Mouse (Mus musculus) limb, embryonic 12.5 days (tissue): Measurements from ENCODE around the gene Fam189a1. TPM values are rescaled to one million over a fixed set of nuclear protein-coding genes. Genes with fewer than 3 reads are reported as not detected.

Experiments used
- ATAC-seq: fragments of 200-750 bp; cut with Nextera tagmentation; 2 replicates; pipeline ENCODE4 v1.8.0; 2017; ENCODE audit warnings: low read depth, moderate TSS enrichment; ENCODE audit not compliant: insufficient number of reproducible peaks, insufficient read depth, low FRiP score, low TSS enrichment
- H3K27ac ChIP-seq: fragments of 300-500 bp; sonication (generic); 2 replicates; pipeline ENCODE4 v1.5.1; 2016; ENCODE audit warnings: mild to moderate bottlenecking, moderate library complexity
- H3K27me3 ChIP-seq: fragments of 300-500 bp; sonication (generic); 2 replicates; pipeline ENCODE4 v1.6.1; 2016; ENCODE audit warnings: mild to moderate bottlenecking, moderate library complexity
- H3K36me3 ChIP-seq: fragments of 300-500 bp; sonication (generic); 2 replicates; pipeline ENCODE4 v1.6.1; 2016; ENCODE audit warnings: mild to moderate bottlenecking, moderate library complexity
- H3K4me1 ChIP-seq: fragments of 300-500 bp; sonication (generic); replicated peaks from 2 replicates; pipeline ENCODE4 v1.6.1; 2016
- H3K4me2 ChIP-seq: fragments of 300-500 bp; sonication (generic); 2 replicates; pipeline ENCODE4 v1.6.1; 2016; ENCODE audit warnings: mild to moderate bottlenecking, moderate library complexity
- H3K4me3 ChIP-seq: fragments of 300-500 bp; sonication (generic); replicated peaks from 2 replicates; pipeline ENCODE4 v1.5.1; 2016; ENCODE audit warnings: mild to moderate bottlenecking
- H3K9ac ChIP-seq: fragments of 300-500 bp; sonication (generic); replicated peaks from 2 replicates; pipeline ENCODE4 v1.6.1; 2016; ENCODE audit warnings: mild to moderate bottlenecking, moderate library complexity
- H3K9me3 ChIP-seq: fragments of 300-500 bp; sonication (generic); 2 replicates; pipeline ENCODE4 v1.6.1; 2016; ENCODE audit warnings: mild to moderate bottlenecking, moderate library complexity
- WGBS: fragments of 180-500 bp; shearing (Covaris S2); methylation state at CpG from one replicate; pipeline ENCODE4 v1.1.7; 2016; 5-methylcytosine and 5-hydroxymethylcytosine counted together
- polyA plus RNA-seq: library from polyadenylated mRNA; unstranded; fragments of >200 nt; fragmentation: Nextera tagmentation; extraction: Ambion mirVana; gene quantifications from 2 replicates; pipeline ENCODE4 v1.2.1, GENCODE M21; 2016

The Fam189a1 gene
- polyA plus RNA-seq, 1 experiment from 2014 or later, result 1.6 TPM

DNA sequence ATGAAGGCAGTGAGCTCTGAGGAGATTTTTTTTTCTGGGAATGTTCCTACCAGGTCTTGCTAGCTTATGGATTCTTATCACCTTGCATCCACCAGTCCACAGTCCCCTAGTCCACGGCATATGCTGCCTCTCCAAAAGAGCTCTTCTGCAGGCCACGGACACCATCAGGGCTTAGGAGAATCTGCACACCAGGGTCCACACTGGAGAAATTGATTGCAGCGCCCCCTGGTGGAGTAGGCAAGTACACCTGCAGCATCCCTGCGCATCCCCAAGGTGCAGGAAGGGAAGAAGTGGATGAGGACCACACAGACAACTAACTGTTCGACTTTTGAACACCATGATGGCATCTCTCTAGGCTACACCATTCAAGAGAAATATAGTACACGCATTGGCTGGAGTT is 82.8 kb downstream of the Fam189a1 start:
- no peak for ATAC-seq
- H3K4me1 ChIP-seq, result no peaks in the 10 kb centered on the region
- no peak overlapping the region for H3K4me3 ChIP-seq
- no peak overlapping the region for H3K9ac ChIP-seq
- 33% methylated on average over 6 of the region's 6 CpGs for WGBS
- H3K36me3 ChIP-seq, result no peaks in the 10 kb centered on the region
- no peak overlapping the region for H3K27ac ChIP-seq
- H3K27me3 ChIP-seq, result no peaks in the 10 kb centered on the region
- no peak overlapping the region for H3K4me2 ChIP-seq
- no peaks in the 10 kb centered on the region for H3K9me3 ChIP-seq

DNA sequence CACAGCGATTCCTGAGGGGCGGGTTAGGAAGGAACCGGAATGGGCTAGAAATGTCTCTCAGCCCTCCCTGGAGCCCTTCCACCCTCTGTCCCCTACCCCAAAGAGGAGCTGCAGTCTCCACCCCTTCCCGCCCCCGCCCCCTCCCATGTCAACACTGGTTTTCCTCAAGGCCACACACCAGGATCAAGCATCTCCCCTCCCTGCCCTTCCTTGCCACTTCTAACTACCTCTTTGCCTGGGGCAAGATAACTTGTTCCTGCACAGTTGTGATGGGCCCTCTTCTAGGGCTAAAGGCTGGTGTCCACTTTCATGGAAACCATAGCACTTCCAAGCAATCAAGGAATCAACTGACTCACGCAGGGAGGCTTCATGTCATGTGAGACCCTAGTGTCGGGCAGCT is 90.2 kb downstream of the Fam189a1 start:
- Histone ChIP-seq H3K9ac (no peak overlapping the region), H3K27me3 (no peaks in the 10 kb centered on the region), H3K9me3 (no peaks in the 10 kb centered on the region), H3K4me3 (no peak overlapping the region), H3K36me3 (no peaks in the 10 kb centered on the region), H3K27ac (no peak overlapping the region), H3K4me2 (no peak overlapping the region), H3K4me1 (no peaks in the 10 kb centered on the region; the same call in 1 of the 2 replicates)
- 75% methylated on average over 7 of the region's 7 CpGs for WGBS
- ATAC-seq, result no peak

- H3K27me3 ChIP-seq, result no peaks in the 10 kb centered on the region
- no peak overlapping the region for H3K9ac ChIP-seq
- no peaks in the 10 kb centered on the region for H3K36me3 ChIP-seq
- no peak overlapping the region for H3K4me2 ChIP-seq
- H3K4me3 ChIP-seq, result no peak overlapping the region
- WGBS, result 74% methylated on average over 7 of the region's 7 CpGs
- H3K9me3 ChIP-seq, result no peaks in the 10 kb centered on the region
- H3K27ac ChIP-seq, result no peak overlapping the region
- ATAC-seq, result no peak
- H3K4me1 ChIP-seq, result no peaks in the 10 kb centered on the region; the same call in 1 of the 2 replicates
Measured at GRCm38 (mm10) chr7:65065457-65065856, 90.9 kb downstream of the Fam189a1 start.

GRCm38 (mm10) chr7:65064638-65065037 is 91.7 kb downstream of the Fam189a1 start:
- Histone ChIP-seq H3K4me2 (no peak overlapping the region), H3K9ac (no peak overlapping the region), H3K4me3 (no peak overlapping the region), H3K9me3 (no peaks in the 10 kb centered on the region), H3K27me3 (no peaks in the 10 kb centered on the region), H3K4me1 (no peaks in the 10 kb centered on the region; the same call in 1 of the 2 replicates), H3K36me3 (no peaks in the 10 kb centered on the region), H3K27ac (no peak overlapping the region)
- no peak for ATAC-seq
- WGBS, result 42% methylated on average over 5 of the region's 5 CpGs

GRCm38 (mm10) chr7:65064096-65064495 is 92.3 kb downstream of the Fam189a1 start:
- Histone ChIP-seq H3K9me3 (no peaks in the 10 kb centered on the region), H3K4me3 (no peak overlapping the region), H3K4me1 (no peaks in the 10 kb centered on the region; the same call in 1 of the 2 replicates), H3K27me3 (no peaks in the 10 kb centered on the region), H3K4me2 (no peak overlapping the region), H3K9ac (no peak overlapping the region), H3K27ac (no peak overlapping the region), H3K36me3 (no peaks in the 10 kb centered on the region)
- ATAC-seq, result no peak
- WGBS, result 38% methylated on average over 3 of the region's 3 CpGs

DNA sequence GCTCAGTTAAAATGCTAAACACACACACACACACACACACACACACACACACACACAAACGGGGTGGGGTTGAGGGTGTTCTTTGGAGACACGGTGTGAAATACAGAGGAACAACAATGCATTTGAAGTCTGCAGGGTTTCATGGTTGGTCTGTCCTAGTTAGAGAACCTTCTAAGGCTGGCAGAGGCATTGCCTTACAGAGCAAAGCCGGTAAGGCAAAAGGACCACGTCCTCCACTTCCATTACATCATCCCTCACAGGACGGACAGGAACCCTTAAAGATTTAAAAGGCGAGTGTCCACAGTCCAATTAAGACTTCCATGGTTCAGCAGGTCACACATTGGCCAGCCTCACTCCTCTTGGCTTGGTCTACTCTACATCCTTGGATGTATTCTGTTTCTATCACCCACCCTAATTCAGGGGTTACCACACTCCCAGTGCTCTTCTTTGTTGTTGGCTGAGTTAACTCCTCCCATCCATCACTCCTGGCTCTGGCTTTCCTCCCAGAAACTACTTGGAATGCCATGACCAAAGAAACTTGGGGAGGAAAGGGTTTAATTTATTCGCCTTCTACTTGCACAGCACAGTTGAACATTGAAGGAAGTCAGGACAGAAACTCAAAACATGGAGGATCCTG is 96.1 kb downstream of the Fam189a1 start:
- 79% methylated on average over 7 of the region's 7 CpGs for WGBS
- no peak overlapping the region for H3K27ac ChIP-seq
- H3K9ac ChIP-seq, result no peak overlapping the region
- no peaks in the 10 kb centered on the region for H3K4me1 ChIP-seq
- no peak for ATAC-seq
- H3K36me3 ChIP-seq, result no peaks in the 10 kb centered on the region
- H3K4me3 ChIP-seq, result no peak overlapping the region
- H3K4me2 ChIP-seq, result no peak overlapping the region
- H3K9me3 ChIP-seq, result no peaks in the 10 kb centered on the region
- H3K27me3 ChIP-seq, result no peaks in the 10 kb centered on the region

DNA sequence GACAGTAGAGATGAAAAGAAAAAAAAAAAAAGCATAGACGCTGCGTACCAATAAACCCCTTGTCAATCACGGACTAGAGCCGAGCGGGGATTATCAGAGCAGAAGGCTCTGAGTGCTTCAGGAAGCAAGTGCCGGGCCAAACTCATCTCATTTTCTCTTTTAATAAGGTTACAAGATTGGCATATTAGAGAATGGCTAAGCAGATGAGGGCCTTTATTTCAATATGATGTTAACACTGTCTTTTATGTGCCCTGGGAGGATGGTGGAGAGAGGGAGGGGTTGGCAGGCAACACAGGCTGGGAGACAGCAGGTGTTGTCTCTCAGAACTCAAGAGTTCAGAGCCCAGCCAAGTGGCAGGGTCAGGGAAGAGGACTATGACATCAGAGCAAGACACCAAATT is 99.5 kb downstream of the Fam189a1 start:
- ATAC-seq, result no peak
- 88% methylated on average over 6 of the region's 6 CpGs for WGBS
- Histone ChIP-seq H3K27ac (no peak overlapping the region), H3K4me3 (no peak overlapping the region), H3K27me3 (no peaks in the 10 kb centered on the region), H3K36me3 (no peaks in the 10 kb centered on the region), H3K9me3 (no peaks in the 10 kb centered on the region), H3K4me1 (no peaks in the 10 kb centered on the region), H3K4me2 (no peak overlapping the region), H3K9ac (no peak overlapping the region)

- Histone ChIP-seq H3K4me2 (no peak overlapping the region), H3K36me3 (no peaks in the 10 kb centered on the region), H3K9me3 (no peaks in the 10 kb centered on the region), H3K27me3 (no peaks in the 10 kb centered on the region), H3K4me3 (no peak overlapping the region), H3K27ac (no peak overlapping the region), H3K9ac (no peak overlapping the region), H3K4me1 (peaks cover 27% of the 10 kb centered on the region)
- ATAC-seq, result no peak
- WGBS, result 84% methylated on average over 1 of the region's 1 CpGs
Measured at GRCm38 (mm10) chr7:65051986-65052385, 104.4 kb downstream of the Fam189a1 start.

DNA sequence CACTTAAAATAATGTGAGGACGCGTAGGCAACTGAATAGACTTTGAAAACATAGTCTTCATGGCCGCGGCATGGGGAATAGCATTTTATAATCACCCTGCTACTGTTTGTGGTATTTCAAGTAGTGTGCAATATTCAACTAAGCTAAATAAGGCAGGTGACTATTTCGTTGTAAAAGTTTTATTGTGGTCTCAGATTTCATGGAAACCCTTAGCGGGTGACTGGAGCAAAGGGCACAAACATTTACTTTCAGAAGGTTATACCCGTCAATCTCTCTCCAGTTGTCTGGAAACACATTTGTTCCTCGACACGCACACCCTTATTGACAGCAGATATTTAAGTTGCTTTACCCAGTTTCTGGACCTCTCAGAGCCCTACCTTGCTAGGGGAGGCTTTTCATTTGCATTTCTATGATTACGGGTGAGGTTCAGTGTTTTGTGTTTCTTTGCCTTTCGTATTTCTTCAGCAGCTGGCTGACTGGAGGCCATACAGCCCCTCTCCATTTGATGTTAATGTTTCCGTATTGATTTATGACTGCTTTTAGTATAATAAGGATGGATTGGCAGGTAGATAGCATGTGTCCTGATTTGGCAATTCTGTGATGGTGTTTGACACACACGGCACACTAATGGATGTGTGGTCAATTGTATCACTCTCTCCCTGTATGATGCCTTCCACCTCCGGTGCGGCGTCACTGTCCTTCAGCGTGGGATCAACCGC is 107.0 kb downstream of the Fam189a1 start:
- Histone ChIP-seq H3K4me3 (no peak overlapping the region), H3K27me3 (no peaks in the 10 kb centered on the region), H3K9ac (no peak overlapping the region), H3K36me3 (no peaks in the 10 kb centered on the region), H3K4me2 (no peak overlapping the region), H3K4me1 (peaks cover 34% of the 10 kb centered on the region), H3K27ac (no peak overlapping the region), H3K9me3 (no peaks in the 10 kb centered on the region)
- WGBS, result 60% methylated on average over 18 of the region's 18 CpGs
- no peak for ATAC-seq

DNA sequence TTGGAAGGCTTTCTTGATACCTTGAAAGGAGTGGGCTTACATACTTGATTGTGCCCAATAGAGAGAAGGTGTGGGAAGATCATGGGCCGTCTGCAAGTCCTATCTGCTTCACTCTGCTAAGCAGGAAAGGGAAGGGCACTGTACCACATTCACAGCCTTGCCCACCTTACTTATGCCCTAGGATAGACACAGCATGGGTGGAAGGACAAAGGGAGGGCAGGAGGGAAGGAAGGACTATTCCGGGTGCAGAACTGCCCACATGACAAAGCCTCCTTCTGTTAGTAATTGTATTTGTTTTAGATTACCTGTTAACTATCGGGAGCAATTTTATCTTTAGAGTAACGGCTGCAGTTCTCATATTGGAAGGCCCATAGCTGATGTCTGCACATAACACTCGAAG is 108.7 kb downstream of the Fam189a1 start:
- no peak overlapping the region for H3K4me3 ChIP-seq
- no peak overlapping the region for H3K27ac ChIP-seq
- no peaks in the 10 kb centered on the region for H3K27me3 ChIP-seq
- ATAC-seq, result no peak
- 74% methylated on average over 5 of the region's 5 CpGs for WGBS
- no peaks in the 10 kb centered on the region for H3K9me3 ChIP-seq
- no peaks in the 10 kb centered on the region for H3K36me3 ChIP-seq
- H3K4me1 ChIP-seq, result peaks cover 34% of the 10 kb centered on the region
- no peak overlapping the region for H3K4me2 ChIP-seq
- H3K9ac ChIP-seq, result no peak overlapping the region

- H3K4me2 ChIP-seq, result no peak overlapping the region
Measured at GRCm38 (mm10) chr7:65046690-65047089, 109.7 kb downstream of the Fam189a1 start.

GRCm38 (mm10) chr7:65044280-65044679 is 112.1 kb downstream of the Fam189a1 start:
- H3K27me3 ChIP-seq, result no peaks in the 10 kb centered on the region
- no peak overlapping the region for H3K9ac ChIP-seq
- no peak for ATAC-seq
- H3K4me1 ChIP-seq, result peaks cover 26% of the 10 kb centered on the region
- H3K36me3 ChIP-seq, result no peaks in the 10 kb centered on the region
- H3K4me2 ChIP-seq, result no peak overlapping the region
- 73% methylated on average over 6 of the region's 6 CpGs for WGBS
- H3K4me3 ChIP-seq, result no peak overlapping the region
- H3K27ac ChIP-seq, result no peak overlapping the region
- no peaks in the 10 kb centered on the region for H3K9me3 ChIP-seq

More at GRCm38 (mm10) chr7:65046690-65047089, 109.7 kb downstream of the Fam189a1 start:
- Histone ChIP-seq H3K9ac (no peak overlapping the region), H3K36me3 (no peaks in the 10 kb centered on the region), H3K27me3 (no peaks in the 10 kb centered on the region), H3K4me3 (no peak overlapping the region), H3K27ac (no peak overlapping the region), H3K9me3 (no peaks in the 10 kb centered on the region), H3K4me1 (peaks cover 34% of the 10 kb centered on the region)
- no peak for ATAC-seq
- 59% methylated on average over 3 of the region's 4 CpGs for WGBS
